Mouse (Mus musculus) neural tube, embryonic 11.5 days (tissue): Measurements from ENCODE around the gene Tomm40. TPM values are rescaled to one million over a fixed set of nuclear protein-coding genes. Genes with fewer than 3 reads are reported as not detected.

Source experiments
- ATAC-seq: fragments of 200-750 bp; cut with Nextera tagmentation; 2 replicates; pipeline ENCODE4 v1.8.0; 2017; ENCODE audit warnings: moderate number of reproducible peaks, mild to moderate bottlenecking, moderate TSS enrichment, moderate library complexity; ENCODE audit not compliant: insufficient read depth, low FRiP score, low TSS enrichment
- DNase-seq: peaks from one replicate; pipeline ENCODE4 v3.0.0-alpha.2; 2015; ENCODE audit warnings: low spot score
- H3K27ac ChIP-seq: fragments of 300-500 bp; sonication (generic); 2 replicates; pipeline ENCODE4 v1.5.1; 2014; ENCODE audit warnings: low read depth, mild to moderate bottlenecking, low read length
- H3K27me3 ChIP-seq: fragments of 300-500 bp; sonication (generic); 2 replicates; pipeline ENCODE4 v1.6.1; 2014; ENCODE audit warnings: mild to moderate bottlenecking, low read length, mixed read lengths; ENCODE audit not compliant: control insufficient read depth, insufficient read depth
- H3K36me3 ChIP-seq: fragments of 300-500 bp; sonication (generic); 2 replicates; pipeline ENCODE4 v1.6.1; 2014; ENCODE audit warnings: mild to moderate bottlenecking, low read length, moderate library complexity, mixed read lengths; ENCODE audit not compliant: control insufficient read depth, insufficient read depth
- H3K4me1 ChIP-seq: fragments of 300-500 bp; sonication (generic); 2 replicates; pipeline ENCODE4 v1.6.1; 2014; ENCODE audit warnings: low read length, mixed read lengths; ENCODE audit not compliant: control insufficient read depth, insufficient read depth
- H3K4me2 ChIP-seq: fragments of 300-500 bp; sonication (generic); 2 replicates; pipeline ENCODE4 v1.6.1; 2014; ENCODE audit warnings: low read depth, mild to moderate bottlenecking, moderate library complexity
- H3K4me3 ChIP-seq: fragments of 300-500 bp; sonication (generic); 2 replicates; pipeline ENCODE4 v1.5.1; 2014; ENCODE audit warnings: low read depth, low read length
- H3K9ac ChIP-seq: fragments of 300-500 bp; sonication (generic); 2 replicates; pipeline ENCODE4 v1.6.1; 2014; ENCODE audit warnings: mild to moderate bottlenecking, low read length
- H3K9me3 ChIP-seq: fragments of 300-500 bp; sonication (generic); 2 replicates; pipeline ENCODE4 v1.6.1; 2016; ENCODE audit warnings: low read length; ENCODE audit not compliant: control insufficient read depth
- WGBS: fragments of 180-500 bp; shearing (Covaris S2); extraction: QIAGEN DNeasy Blood & Tissue Kit; methylation state at CpG from one replicate; pipeline ENCODE4 v1.1.7; 2014; 5-methylcytosine and 5-hydroxymethylcytosine counted together
- polyA plus RNA-seq: library from polyadenylated mRNA; unstranded; fragments of >200 nt; fragmentation: Nextera tagmentation; extraction: Ambion mirVana; gene quantifications from 2 replicates; pipeline ENCODE4 v1.2.1, GENCODE M21; 2014

The Tomm40 gene
- polyA plus RNA-seq, 1 experiment from 2014 or later: 155 TPM

- Histone ChIP-seq H3K4me3 (no peak overlapping the region), H3K27me3 (no peaks in the 10 kb centered on the region), H3K9me3 (no peaks in the 10 kb centered on the region), H3K27ac (no peak overlapping the region), H3K4me2 (no peak overlapping the region), H3K9ac (no peak overlapping the region), H3K4me1 (0 out of 2 replicates have a peak, but pooled peaks cover 7% of the 10 kb centered on the region), H3K36me3 (peaks cover 6% of the 10 kb centered on the region; the same call in 1 of the 2 replicates)
- DNase-seq (no peak), ATAC-seq (no peak)
- 92% methylated on average over 16 of the region's 16 CpGs for WGBS
Measured at GRCm38 (mm10) chr7:19702859-19703555, 12.2 kb downstream of the Tomm40 start.

- H3K4me2 ChIP-seq: no peak overlapping the region
- no peak for ATAC-seq
- WGBS: 32% methylated on average over 22 of the region's 22 CpGs
- no peak overlapping the region; the same call in 1 of the 2 replicates for H3K9ac ChIP-seq
- H3K9me3 ChIP-seq: no peaks in the 10 kb centered on the region
- H3K27ac ChIP-seq: no peak overlapping the region
- peaks cover 6% of the 10 kb centered on the region; the same call in 1 of the 2 replicates for H3K36me3 ChIP-seq
- H3K4me3 ChIP-seq: no peak overlapping the region
- no peaks in the 10 kb centered on the region for H3K27me3 ChIP-seq
- H3K4me1 ChIP-seq: 0 out of 2 replicates have a peak, but pooled peaks cover 7% of the 10 kb centered on the region
- peak; percentile 71 for DNase-seq
Measured at GRCm38 (mm10) chr7:19701069-19701761, 14.0 kb downstream of the Tomm40 start.

GRCm38 (mm10) chr7:19700299-19701068, 14.8 kb downstream of the Tomm40 start:
- Histone ChIP-seq H3K36me3 (0 out of 2 replicates have a peak, but pooled peaks cover 4% of the 10 kb centered on the region), H3K9ac (no peak overlapping the region), H3K4me2 (no peak overlapping the region), H3K4me3 (no peak overlapping the region), H3K27ac (no peak overlapping the region), H3K27me3 (no peaks in the 10 kb centered on the region), H3K9me3 (no peaks in the 10 kb centered on the region), H3K4me1 (0 out of 2 replicates have a peak, but pooled peaks cover 7% of the 10 kb centered on the region)
- no peak for DNase-seq
- WGBS: 65% methylated on average over 12 of the region's 12 CpGs
- no peak for ATAC-seq

- H3K4me1 ChIP-seq: 0 out of 2 replicates have a peak, but pooled peaks cover 7% of the 10 kb centered on the region
- H3K27me3 ChIP-seq: no peaks in the 10 kb centered on the region
- H3K9me3 ChIP-seq: no peaks in the 10 kb centered on the region
- no peak overlapping the region for H3K9ac ChIP-seq
- H3K4me2 ChIP-seq: no peak overlapping the region
- H3K4me3 ChIP-seq: no peak overlapping the region
- H3K36me3 ChIP-seq: 0 out of 2 replicates have a peak, but pooled peaks cover 4% of the 10 kb centered on the region
- DNase-seq (no peak), ATAC-seq (no peak)
- 76% methylated on average over 4 of the region's 4 CpGs for WGBS
- no peak overlapping the region for H3K27ac ChIP-seq
Measured at GRCm38 (mm10) chr7:19699827-19700148, 15.4 kb downstream of the Tomm40 start.

GRCm38 (mm10) chr7:19698907-19699826, 16.1 kb downstream of the Tomm40 start, which contains the start of gene Apoe:
Gene Apoe (minus strand): TSS chr7:19699188.
- H3K4me1 ChIP-seq: 0 out of 2 replicates have a peak, but pooled peaks cover 7% of the 10 kb centered on the region
- H3K4me3 ChIP-seq: peak within 1 kb of the TSS; percentile 29
- ATAC-seq (peak; percentile 39; the same call in 1 of the 2 replicates), DNase-seq (peak; percentile 55)
- H3K27ac ChIP-seq: no peak within 1 kb of the TSS
- WGBS: 2% methylated on average over 20 of the region's 20 CpGs
- H3K36me3 ChIP-seq: 0 out of 2 replicates have a peak, but pooled peaks cover 4% of the 10 kb centered on the region
- no peaks in the 10 kb centered on the region for H3K9me3 ChIP-seq
- peak within 1 kb of the TSS; percentile 53 for H3K4me2 ChIP-seq
- peak within 1 kb of the TSS; percentile 49 for H3K9ac ChIP-seq
- no peaks in the 10 kb centered on the region for H3K27me3 ChIP-seq

- ATAC-seq (no peak), DNase-seq (peak; percentile 59)
- Histone ChIP-seq H3K27ac (no peak overlapping the region), H3K36me3 (0 out of 2 replicates have a peak, but pooled peaks cover 4% of the 10 kb centered on the region), H3K9me3 (no peaks in the 10 kb centered on the region), H3K4me1 (0 out of 2 replicates have a peak, but pooled peaks cover 7% of the 10 kb centered on the region), H3K9ac (peak overlapping the region; percentile 49), H3K4me3 (peak overlapping the region; percentile 29), H3K27me3 (no peaks in the 10 kb centered on the region), H3K4me2 (peak overlapping the region; percentile 53)
- WGBS: 4% methylated on average over 28 of the region's 28 CpGs
Measured at GRCm38 (mm10) chr7:19697949-19698906, 17.0 kb downstream of the Tomm40 start.

- 94% methylated on average over 34 of the region's 34 CpGs for WGBS
- ATAC-seq: no peak
- DNase-seq: no peak
Measured at GRCm38 (mm10) chr7:19696336-19696873, 18.8 kb downstream of the Tomm40 start.

More at GRCm38 (mm10) chr7:19696336-19696873, 18.8 kb downstream of the Tomm40 start:
- 0 out of 2 replicates have a peak, but pooled peaks cover 7% of the 10 kb centered on the region for H3K4me1 ChIP-seq
- H3K9me3 ChIP-seq: no peaks in the 10 kb centered on the region
- no peaks in the 10 kb centered on the region for H3K27me3 ChIP-seq
- H3K4me2 ChIP-seq: no peak overlapping the region
- H3K27ac ChIP-seq: no peak overlapping the region
- no peak overlapping the region for H3K4me3 ChIP-seq
- 0 out of 2 replicates have a peak, but pooled peaks cover 4% of the 10 kb centered on the region for H3K36me3 ChIP-seq
- no peak overlapping the region for H3K9ac ChIP-seq
